Mouse (Mus musculus): Measurements from ENCODE around the gene Art3. TPM values are rescaled to one million over a fixed set of nuclear protein-coding genes. Genes with fewer than 3 reads are reported as not detected.

Gene Art3
- polyA plus RNA-seq, 1 experiment from 2014 or later: 3.5 TPM

DNA sequence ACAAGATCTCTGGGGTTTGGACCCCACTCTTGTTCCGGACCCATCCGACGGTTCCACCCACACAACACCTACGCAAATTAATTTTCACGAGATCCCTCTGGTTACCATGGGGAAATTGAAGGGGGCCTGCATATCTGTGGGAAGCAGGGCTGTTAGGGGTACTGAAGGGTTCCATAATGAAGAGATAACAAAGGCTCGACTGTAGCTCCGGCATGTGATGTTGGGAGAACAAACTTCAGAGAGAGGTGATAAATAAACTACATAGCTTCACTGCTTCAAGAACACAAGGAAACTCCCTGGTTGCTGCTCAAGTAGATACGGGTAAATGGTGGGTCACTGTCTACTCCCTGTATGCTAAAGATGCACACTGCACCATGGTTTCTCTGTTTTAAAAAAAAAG is 106.9 kb downstream of the Art3 start:
- peaks cover 6% of the 10 kb centered on the region; the same call in 1 of the 2 replicates for H3K36me3 ChIP-seq
- no peaks in the 10 kb centered on the region for H3K27me3 ChIP-seq
- H3K4me2 ChIP-seq (replicated peaks): no peak overlapping the region
- no peak overlapping the region for H3K9ac ChIP-seq (replicated peaks)
- peaks cover 11% of the 10 kb centered on the region for H3K4me1 ChIP-seq
- H3K9me3 ChIP-seq: no peaks in the 10 kb centered on the region
- WGBS: 95% methylated on average over 8 of the region's 8 CpGs
- no peak overlapping the region for H3K4me3 ChIP-seq
- H3K27ac ChIP-seq (replicated peaks): no peak overlapping the region
- ATAC-seq (replicated peaks): no peak

GRCm38 (mm10) chr5:92441494-92441893 is 109.9 kb downstream of the Art3 start:
- no peaks in the 10 kb centered on the region for H3K4me1 ChIP-seq
- H3K4me3 ChIP-seq: no peak overlapping the region
- H3K27ac ChIP-seq (replicated peaks): no peak overlapping the region
- H3K9ac ChIP-seq (replicated peaks): no peak overlapping the region
- 82% methylated on average over 5 of the region's 5 CpGs for WGBS
- H3K27me3 ChIP-seq: no peaks in the 10 kb centered on the region
- peaks cover 29% of the 10 kb centered on the region for H3K36me3 ChIP-seq
- ATAC-seq (replicated peaks): no peak
- H3K9me3 ChIP-seq: no peaks in the 10 kb centered on the region
- no peak overlapping the region for H3K4me2 ChIP-seq (replicated peaks)

GRCm38 (mm10) chr5:92442914-92443313 is 111.3 kb downstream of the Art3 start:
- no peak overlapping the region for H3K4me2 ChIP-seq (replicated peaks)
- 93% methylated on average over 7 of the region's 7 CpGs for WGBS
- no peak overlapping the region for H3K27ac ChIP-seq (replicated peaks)
- no peak overlapping the region for H3K9ac ChIP-seq (replicated peaks)
- H3K4me1 ChIP-seq: no peaks in the 10 kb centered on the region
- no peaks in the 10 kb centered on the region for H3K9me3 ChIP-seq
- H3K4me3 ChIP-seq: no peak overlapping the region
- no peak for ATAC-seq (replicated peaks)
- H3K36me3 ChIP-seq: peaks cover 43% of the 10 kb centered on the region
- H3K27me3 ChIP-seq: no peaks in the 10 kb centered on the region

DNA sequence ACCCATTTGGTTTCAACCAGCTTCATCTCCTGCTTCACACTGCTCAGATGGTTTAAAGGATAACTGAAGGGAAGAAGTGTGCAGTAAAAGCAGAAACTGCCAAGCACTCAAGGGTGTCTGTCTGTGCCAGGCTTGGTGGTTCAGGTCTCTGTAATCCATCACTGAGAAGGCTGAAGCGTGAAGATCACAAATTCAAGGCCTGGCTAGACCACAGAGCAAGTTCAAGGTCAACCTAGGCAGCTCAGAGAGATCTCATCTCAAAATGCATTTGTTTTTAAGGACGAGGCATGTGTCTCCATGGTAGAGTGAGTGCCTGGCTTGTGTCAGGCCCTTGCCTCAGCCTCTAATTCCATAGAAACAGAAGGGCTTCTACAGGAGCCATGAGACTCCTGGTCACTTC is 113.4 kb downstream of the Art3 start:
- Histone ChIP-seq H3K4me3 (no peak overlapping the region), H3K27me3 (no peaks in the 10 kb centered on the region), H3K4me2 (replicated peaks) (no peak overlapping the region), H3K4me1 (no peaks in the 10 kb centered on the region), H3K9ac (replicated peaks) (no peak overlapping the region), H3K27ac (replicated peaks) (no peak overlapping the region), H3K36me3 (peaks cover 64% of the 10 kb centered on the region), H3K9me3 (no peaks in the 10 kb centered on the region)
- WGBS: 95% methylated on average over 2 of the region's 2 CpGs
- no peak for ATAC-seq (replicated peaks)

- ATAC-seq (replicated peaks): no peak
- WGBS: 95% methylated on average over 5 of the region's 5 CpGs
- Histone ChIP-seq H3K27ac (replicated peaks) (no peak overlapping the region), H3K27me3 (no peaks in the 10 kb centered on the region), H3K4me1 (no peaks in the 10 kb centered on the region), H3K9me3 (no peaks in the 10 kb centered on the region), H3K9ac (replicated peaks) (no peak overlapping the region), H3K4me3 (no peak overlapping the region), H3K4me2 (replicated peaks) (no peak overlapping the region), H3K36me3 (peaks cover 80% of the 10 kb centered on the region)
Measured at GRCm38 (mm10) chr5:92446736-92447135, 115.1 kb downstream of the Art3 start.

DNA sequence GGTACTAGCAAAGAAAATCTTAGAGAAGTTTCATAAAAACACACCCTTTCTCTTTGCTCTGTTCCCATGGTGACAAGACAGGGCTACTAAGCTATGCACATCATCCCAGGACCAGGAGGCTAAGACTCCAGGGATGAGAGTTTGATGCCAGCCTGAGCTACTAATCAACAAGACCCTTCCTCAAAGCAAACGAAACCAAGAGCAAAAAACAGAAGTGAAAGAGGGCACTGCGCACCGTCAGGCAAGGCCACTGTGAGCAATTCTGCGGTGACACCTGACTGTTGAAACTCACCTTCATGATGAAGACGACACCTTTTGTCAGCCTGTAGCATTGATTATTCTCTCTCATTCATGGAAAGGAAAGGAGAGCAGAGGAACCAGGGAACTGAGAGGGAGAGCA is 121.2 kb downstream of the Art3 start:
- Histone ChIP-seq H3K9me3 (no peaks in the 10 kb centered on the region), H3K4me3 (no peak overlapping the region), H3K4me1 (no peaks in the 10 kb centered on the region), H3K27me3 (no peaks in the 10 kb centered on the region), H3K36me3 (peaks cover 56% of the 10 kb centered on the region), H3K27ac (replicated peaks) (no peak overlapping the region), H3K4me2 (replicated peaks) (no peak overlapping the region), H3K9ac (replicated peaks) (no peak overlapping the region)
- ATAC-seq (replicated peaks): no peak
- WGBS: 93% methylated on average over 5 of the region's 5 CpGs

DNA sequence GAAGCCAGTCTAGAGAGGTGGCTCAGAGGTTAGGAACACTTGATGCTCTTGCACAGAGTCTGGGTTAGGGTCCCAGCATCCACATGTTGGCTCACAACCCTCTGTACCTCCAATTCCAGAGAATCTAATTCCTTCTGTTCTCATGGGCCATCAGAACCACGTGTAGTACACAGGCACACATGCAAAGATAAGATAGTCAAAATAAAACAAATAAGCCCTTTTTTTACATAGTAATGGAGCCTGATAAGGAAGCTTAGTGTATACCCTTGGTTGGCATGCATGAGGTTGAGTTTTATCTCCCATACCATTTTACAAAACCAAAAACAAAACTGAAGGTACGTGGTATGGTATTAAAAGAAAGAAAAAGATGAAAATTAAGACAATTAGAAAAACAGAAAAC is 125.8 kb downstream of the Art3 start:
- H3K36me3 ChIP-seq: peaks cover 26% of the 10 kb centered on the region
- H3K27ac ChIP-seq (replicated peaks): no peak overlapping the region
- H3K4me2 ChIP-seq (replicated peaks): no peak overlapping the region
- H3K4me3 ChIP-seq: no peak overlapping the region
- 91% methylated on average over 2 of the region's 2 CpGs for WGBS
- H3K4me1 ChIP-seq: no peaks in the 10 kb centered on the region
- ATAC-seq (replicated peaks): no peak
- H3K9ac ChIP-seq (replicated peaks): no peak overlapping the region
- no peaks in the 10 kb centered on the region for H3K27me3 ChIP-seq
- no peaks in the 10 kb centered on the region for H3K9me3 ChIP-seq

- WGBS: 69% methylated on average over 5 of the region's 5 CpGs
- H3K4me3 ChIP-seq: no peak overlapping the region
- ATAC-seq (replicated peaks): no peak
Measured at GRCm38 (mm10) chr5:92458726-92459125, 127.1 kb downstream of the Art3 start.

DNA sequence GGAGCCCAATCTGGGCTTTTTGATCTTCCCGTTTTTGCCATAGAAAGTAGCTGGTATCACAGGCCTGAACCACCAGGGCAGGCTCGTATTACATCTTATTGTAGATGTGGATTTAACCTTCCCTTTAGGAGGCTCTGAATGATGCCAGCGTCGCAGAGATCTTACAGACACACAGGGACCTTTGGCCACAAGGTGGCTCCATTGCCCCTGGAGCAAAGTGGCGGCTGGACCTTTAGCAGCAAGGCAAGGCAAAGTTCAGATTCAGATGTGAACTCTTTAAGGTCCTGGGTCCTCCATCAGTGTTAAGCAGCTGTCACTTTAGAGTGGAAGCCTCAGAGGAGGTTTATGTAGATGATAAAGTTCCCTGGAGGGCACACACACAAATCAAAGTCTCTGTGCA is 129.7 kb downstream of the Art3 start:
- Histone ChIP-seq H3K27me3 (no peaks in the 10 kb centered on the region), H3K4me1 (no peaks in the 10 kb centered on the region), H3K9ac (replicated peaks) (no peak overlapping the region), H3K9me3 (no peaks in the 10 kb centered on the region), H3K36me3 (peaks cover 11% of the 10 kb centered on the region), H3K27ac (replicated peaks) (no peak overlapping the region), H3K4me2 (replicated peaks) (no peak overlapping the region), H3K4me3 (no peak overlapping the region)
- ATAC-seq (replicated peaks): no peak
- 19% methylated on average over 5 of the region's 5 CpGs for WGBS

More at GRCm38 (mm10) chr5:92458726-92459125, 127.1 kb downstream of the Art3 start:
- Histone ChIP-seq H3K27ac (replicated peaks) (no peak overlapping the region), H3K9me3 (no peaks in the 10 kb centered on the region), H3K9ac (replicated peaks) (no peak overlapping the region), H3K36me3 (peaks cover 16% of the 10 kb centered on the region), H3K4me2 (replicated peaks) (no peak overlapping the region), H3K4me1 (no peaks in the 10 kb centered on the region), H3K27me3 (no peaks in the 10 kb centered on the region)

Small RNAs within 50 kb of the gene (microRNA-seq; reads per million reads assigned to microRNA genes)
- gene Mir6415: not detected

Other genes with a start within 250 kb of the Art3 start
- 323 and 349 TPM in 2 replicates for gene G3bp2, start 248.1 kb upstream of the Art3 start, polyA plus RNA-seq (2015; fragmentation: Nextera tagmentation; extraction: Ambion mirVana)
- gene Uso1, start 193.9 kb upstream of the Art3 start, polyA plus RNA-seq (2015; fragmentation: Nextera tagmentation; extraction: Ambion mirVana): 42.1 and 45.8 TPM in 2 replicates
- not detected in 2 replicates for gene U90926, start 116.4 kb upstream of the Art3 start, polyA plus RNA-seq (2015; fragmentation: Nextera tagmentation; extraction: Ambion mirVana)
- 0.09 and 0.22 TPM in 2 replicates for gene Ppef2, start 75.5 kb upstream of the Art3 start, polyA plus RNA-seq (2015; fragmentation: Nextera tagmentation; extraction: Ambion mirVana)
- gene Naaa, start 53.7 kb upstream of the Art3 start, polyA plus RNA-seq (2015; fragmentation: Nextera tagmentation; extraction: Ambion mirVana): 7.6 and 11.5 TPM in 2 replicates
- 31.1 and 32.3 TPM in 2 replicates for gene Sdad1, start 21.3 kb upstream of the Art3 start, polyA plus RNA-seq (2015; fragmentation: Nextera tagmentation; extraction: Ambion mirVana)
- not detected in 2 replicates for gene Cxcl9, start 3.7 kb upstream of the Art3 start, polyA plus RNA-seq (2015; fragmentation: Nextera tagmentation; extraction: Ambion mirVana)
- gene Cxcl10, start 17.1 kb downstream of the Art3 start, polyA plus RNA-seq (2015; fragmentation: Nextera tagmentation; extraction: Ambion mirVana): 0.20 TPM in 1 of 2 replicates, not detected in the other
- gene Nup54, start 103.4 kb downstream of the Art3 start, polyA plus RNA-seq (2015; fragmentation: Nextera tagmentation; extraction: Ambion mirVana): 55.7 and 60.0 TPM in 2 replicates
- gene Scarb2, start 175.0 kb downstream of the Art3 start, polyA plus RNA-seq (2015; fragmentation: Nextera tagmentation; extraction: Ambion mirVana): 23.4 and 24.6 TPM in 2 replicates
- 0.42 and 0.69 TPM in 2 replicates for gene Fam47e, start 223.2 kb downstream of the Art3 start, polyA plus RNA-seq (2015; fragmentation: Nextera tagmentation; extraction: Ambion mirVana)